Mouse (Mus musculus): Measurements from ENCODE around the gene Vmn1r230.

Vmn1r230 gene

DNA sequence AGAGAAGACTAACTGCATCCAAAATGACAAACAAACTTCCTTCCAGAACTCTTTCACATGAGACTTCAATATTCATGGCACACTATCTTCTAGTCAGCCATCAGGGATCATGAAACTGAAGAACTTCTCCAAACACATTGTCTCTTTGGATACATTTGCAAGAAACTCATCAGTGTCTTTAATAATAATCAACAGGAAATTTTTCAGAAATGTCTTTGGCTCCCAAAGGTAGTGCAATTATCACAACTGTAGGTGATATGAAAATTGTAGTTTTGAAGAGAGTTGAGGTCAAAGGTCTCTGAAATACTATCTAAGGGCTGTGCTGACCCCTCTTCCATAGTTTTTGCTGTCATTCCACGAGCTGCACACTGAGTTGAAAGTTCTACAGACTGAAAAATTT, at the start of gene Vmn1r230:
TSS of gene Vmn1r230 (plus strand) at position 301 of the 400 bp plus-strand sequence.
- in situ Hi-C loops (cut with MboI; ENCODE audit: low sequenced_read_pairs), result no loop called here

DNA sequence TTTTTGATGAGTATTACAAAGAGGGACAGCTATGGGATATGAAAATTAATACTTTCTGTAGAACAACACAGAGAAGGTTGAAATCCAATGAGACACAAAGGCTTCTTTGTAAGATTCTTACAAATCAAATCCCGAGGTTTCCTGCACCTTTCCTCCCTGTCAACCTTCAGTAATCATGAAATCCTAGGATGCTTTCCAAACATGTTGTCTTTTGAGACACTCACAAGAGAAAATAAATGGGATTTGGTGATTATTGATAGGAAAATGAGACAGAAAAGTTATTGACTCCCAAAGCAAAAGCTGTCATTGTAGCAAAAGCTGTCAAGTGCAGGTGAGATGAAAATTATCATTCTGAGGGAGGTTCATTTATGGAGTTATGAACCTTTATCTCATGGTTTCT, 29.0 kb upstream of the Vmn1r230 start, which contains the start of gene Vmn1r229:
TSS of gene Vmn1r229 (plus strand) at position 301 of the 400 bp plus-strand sequence.
- in situ Hi-C loops (cut with MboI; ENCODE audit: low sequenced_read_pairs), result no loop called here
